Mouse (Mus musculus) cerebellum, adult 11 months (tissue): Measurements from ENCODE around the gene Blm.

Experiments
- DNase-seq: peaks from one replicate; pipeline ENCODE4 v3.0.0; 2022

Gene Blm

DNA sequence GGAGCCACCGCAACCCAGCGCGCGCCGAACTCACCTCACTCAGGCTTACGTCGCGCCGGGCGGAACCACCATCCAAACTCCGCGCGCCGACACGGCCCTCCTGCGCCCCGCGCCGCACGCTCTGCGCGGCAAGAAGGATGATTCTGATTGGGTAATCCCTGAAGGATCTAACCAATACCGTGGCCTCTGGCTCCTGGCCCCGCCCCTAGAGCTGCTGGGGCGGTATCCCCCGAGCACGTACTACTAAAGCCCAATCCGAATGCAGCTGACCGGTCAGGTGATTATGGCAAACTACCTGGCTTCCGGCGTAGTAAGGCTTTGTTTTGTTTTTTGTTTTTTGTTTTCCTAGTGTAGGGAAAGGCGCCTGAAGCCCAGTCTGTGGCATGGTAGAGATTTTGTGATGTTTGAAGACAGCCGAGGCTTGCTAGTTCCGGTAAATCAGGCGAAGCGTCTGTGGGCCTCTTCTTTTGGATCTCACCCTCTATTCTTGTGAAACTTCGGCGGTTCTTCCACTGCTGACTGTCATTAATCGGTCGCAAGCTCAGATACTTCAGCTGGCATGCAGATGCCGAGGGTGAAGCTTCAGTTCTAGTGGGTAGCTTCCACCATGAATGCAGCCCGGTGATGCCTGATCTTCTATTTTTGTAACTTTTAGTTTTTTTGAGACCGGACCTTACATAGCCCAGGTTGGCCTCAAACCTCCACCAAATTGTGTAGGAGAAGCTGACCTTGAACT is at the start of gene Blm:
Blm (minus strand) TSS at position 111 of the 736 bp plus-strand sequence.
- peak; percentile 94 for DNase-seq

DNA sequence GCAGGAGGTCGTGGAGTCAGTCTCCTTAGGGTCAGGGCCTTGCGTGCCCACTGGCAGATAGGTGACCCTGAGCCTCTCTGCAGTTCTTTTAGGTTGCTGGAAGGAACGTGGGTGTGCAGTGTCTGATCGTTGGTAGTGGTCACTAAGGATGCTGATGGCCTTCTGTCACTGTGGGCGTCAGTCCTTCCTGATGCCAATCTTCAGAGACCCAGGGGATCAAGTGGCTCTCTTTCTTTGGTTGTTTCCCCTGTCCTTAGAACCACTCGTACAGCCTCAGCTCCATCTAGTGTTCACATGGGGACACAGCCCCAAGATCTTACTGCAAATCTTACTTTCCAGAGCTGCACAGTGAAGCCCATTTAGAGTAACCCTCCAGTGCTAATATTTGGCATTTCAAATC is 49.1 kb upstream of the Blm start:
- peak; percentile 47 for DNase-seq

DNA sequence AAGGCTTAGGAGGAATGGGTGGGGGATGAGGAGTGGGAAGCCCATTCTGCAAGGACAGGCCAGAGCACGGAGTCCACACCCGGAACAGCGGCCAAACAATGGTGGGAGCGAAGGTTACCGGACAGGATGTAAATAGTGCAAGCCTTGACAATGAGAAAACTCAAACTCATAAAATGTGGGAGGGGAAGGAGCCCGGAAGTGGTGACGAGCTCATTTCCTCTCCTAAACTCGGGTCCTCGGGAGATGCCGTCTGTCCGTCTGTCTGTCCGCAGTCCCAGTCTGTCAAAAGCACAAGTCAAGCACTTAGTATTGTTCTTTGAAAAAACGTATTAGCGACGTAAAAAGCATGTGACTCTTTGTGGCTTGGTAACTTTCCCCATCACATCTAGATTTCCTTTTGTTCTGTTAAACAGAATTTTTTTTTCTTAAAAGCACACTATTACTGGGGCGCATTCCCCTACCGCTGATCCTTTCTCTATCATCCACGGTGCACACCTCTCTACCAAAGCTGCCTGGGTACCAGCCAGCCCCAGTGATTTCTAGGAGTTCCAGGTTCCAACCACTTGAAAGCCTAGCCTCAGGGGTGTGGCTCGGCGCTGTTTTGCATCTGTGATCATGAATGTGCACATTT is 48.0 kb upstream of the Blm start:
- no peak for DNase-seq

DNA sequence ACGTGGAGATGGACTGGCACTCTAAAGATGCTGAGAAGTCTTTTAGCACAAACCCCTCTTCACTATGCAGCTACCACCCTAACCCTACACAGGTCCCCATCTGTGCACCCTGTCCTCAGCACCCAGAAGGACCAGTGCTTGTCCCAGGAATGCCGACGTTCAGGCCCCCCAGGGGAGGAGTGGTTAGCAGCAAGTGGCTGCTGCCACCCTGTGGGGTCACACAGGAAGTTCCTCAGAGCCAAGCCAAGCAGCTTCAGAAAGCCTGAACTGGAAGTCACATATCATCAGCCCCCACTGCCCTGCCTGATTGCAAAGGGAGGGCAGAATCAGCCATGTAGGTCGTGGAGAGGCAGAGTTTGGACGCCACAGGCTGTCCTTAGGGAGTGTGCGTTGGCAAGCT is 45.4 kb upstream of the Blm start:
- DNase-seq = peak; percentile 21

DNA sequence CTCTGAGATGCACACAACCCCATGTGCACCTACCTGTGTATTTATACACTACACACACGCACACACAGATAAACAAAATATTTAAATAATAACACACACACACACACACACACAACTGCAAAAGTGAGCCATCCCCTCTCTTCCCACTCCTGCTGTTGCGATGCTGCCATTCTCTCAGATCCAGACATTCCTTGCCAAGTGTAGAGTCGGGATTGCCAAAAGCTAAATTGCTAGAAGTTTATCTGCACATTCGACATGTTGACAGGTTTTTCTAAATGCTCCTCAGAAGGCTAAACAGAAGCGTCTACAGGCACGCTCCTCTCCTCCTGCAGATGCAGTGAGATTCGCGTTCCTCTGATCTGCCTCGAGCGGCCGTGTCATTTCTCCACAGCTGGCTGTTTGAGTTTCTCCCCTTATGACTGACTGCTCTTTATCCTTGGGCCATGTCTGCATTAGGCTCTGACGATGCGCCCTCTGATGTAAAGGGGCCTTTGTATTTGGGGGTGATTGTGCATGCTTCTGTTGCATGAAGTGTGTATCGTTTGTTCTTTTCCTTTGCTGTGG is 42.6 kb upstream of the Blm start:
- DNase-seq = no peak

DNA sequence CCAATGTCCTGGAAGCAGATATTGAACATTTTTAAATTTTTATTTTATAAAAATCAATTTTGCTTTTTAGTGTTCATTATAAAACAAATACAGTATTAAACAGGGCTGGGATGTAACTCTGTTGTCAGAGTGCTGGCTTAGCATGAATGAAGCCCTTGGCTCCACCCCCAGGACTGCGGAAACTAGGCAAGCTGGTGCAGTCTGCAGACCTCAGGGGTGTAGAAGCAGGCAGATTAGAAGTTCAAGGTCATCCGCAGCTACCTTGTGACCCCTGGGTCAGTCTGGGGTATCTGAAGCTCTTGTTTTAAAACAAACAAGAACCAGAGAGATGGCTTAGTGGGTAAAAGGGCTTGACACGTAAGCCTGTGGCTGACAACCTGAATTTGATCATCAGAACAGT is 41.7 kb upstream of the Blm start:
- DNase-seq = no peak

DNA sequence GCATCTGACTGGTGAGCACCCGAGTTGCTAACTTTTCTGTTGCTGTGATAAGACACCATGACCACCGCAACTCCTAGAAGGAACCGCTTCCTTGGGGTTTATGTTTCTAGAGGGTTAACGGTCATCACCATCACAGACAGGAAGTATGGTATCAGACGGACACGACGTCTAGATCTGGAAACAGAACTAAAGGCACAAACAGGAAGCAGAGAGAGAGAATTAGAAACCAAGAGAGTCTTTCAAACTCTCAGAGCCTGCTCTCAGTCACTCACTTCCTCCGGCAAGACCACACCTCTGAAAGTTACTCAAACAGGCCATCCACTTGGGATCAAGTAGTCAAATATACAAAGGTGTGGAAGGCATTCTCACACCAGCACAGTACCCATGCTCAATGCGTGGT is 40.8 kb upstream of the Blm start:
- DNase-seq = no peak

DNA sequence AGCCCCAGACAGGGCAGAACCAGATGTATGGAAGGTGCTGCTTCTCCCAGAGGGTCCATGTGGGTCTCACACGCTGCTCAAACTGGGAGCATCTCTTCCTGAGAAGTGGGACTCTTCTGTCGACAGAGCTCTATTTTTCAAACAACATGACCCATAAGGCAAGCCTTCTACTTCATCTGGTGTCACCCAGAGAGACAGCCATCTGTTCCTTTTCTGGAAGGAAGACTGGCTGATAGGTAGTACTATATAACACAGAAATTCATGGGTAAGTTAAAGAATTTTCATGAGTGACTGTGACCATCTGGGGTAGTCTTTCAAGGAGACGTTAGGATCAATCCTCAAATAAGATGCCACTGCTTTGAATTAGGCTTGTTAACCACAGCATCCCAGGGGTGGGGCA is 38.2 kb upstream of the Blm start:
- DNase-seq = no peak

DNA sequence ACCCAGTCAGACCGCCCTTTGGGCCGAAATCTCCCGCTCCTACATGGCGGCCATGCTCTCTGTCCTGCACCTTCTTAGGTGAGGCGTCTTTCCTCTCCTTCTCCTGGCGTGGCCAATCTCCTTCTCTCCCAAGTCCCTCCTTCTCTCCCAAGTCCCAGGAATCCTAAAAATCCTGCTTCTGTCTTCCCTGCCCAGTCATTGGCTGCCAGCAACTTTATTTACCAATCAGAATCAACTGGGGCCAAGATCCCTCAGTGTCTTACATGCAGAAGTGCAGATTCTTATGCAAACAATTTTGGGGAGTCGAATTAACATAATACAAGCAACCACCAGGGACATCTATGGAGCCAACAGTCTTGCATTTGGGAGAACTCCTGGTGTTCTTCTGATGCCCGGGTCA is 33.1 kb upstream of the Blm start:
- no peak for DNase-seq

DNA sequence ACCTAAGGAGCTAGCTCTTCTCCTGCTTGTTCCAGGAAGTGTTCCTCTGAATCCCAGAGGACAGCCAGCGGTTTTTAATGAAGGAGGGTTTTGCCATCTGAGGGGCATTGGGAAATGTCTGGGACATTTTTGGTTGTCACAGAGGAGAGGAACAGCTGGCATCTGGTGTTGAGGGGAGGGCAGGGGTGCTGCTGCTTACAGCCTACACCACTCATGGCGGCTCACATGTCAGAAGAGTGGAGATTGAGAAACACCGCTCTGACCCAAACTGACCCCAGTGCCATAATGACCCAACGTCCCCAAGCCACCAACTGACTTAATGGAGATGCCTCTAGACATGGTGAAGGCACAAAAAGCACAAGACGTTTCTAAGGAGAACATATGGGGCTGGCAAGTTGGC is 27.0 kb upstream of the Blm start:
- no peak for DNase-seq

DNA sequence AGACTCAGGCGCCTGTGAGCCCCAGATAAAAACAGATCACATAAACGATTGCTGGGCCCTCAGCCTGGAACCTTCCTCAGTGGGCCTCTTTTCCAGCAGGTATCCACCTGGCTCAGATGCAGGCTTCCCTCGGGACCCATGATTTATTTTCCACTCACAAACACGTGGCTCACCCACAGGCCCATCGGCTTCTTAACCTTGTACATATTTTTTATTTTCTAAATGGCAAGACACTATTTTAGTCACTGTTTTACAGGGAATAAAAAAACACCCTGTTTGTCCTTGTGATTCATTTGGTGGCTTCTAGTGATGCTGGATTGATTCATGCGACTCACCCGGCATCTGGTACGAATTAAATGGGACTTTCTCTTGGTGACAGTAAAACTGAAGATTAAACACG is 26.4 kb upstream of the Blm start:
- no peak for DNase-seq

DNA sequence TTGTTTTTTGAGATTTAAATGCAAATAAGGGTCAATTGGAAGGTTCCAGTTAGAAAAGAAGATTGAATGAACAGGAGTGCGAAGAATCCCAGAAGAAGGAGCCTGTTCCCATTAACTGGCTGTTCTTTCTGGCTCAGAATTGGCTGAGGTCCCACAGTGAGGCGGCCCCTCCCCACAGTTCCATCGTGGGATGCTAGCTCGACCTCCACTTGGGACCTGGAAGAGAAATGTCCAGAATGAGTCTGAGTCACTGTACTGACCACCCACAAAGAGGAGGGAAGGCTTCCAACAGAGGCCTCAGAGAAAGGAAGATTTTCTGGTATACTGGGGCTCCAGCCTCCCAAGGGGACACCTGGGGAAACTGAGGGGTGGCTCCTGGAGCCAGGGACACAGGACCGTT is 23.7 kb upstream of the Blm start:
- no peak for DNase-seq

DNA sequence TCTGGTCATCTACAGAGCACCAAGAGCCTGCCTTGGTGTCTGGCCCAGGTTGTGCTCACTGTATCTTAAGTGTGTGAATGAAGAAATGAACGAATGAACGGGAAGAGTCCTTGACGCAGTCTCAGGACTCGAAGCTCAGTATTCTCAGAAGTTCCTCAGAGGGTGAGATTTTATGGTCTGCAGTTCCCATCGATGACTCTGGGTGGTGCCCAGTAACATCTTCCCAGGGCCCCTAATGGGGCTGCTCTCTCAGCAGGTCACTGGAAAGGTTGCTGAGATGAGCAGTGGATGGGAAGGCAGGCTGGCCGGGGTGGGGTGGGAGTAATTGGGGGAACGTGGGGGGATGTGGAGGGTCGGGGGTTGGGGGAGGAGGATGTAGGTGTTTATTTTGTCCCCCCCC is 23.2 kb upstream of the Blm start:
- DNase-seq = no peak

DNA sequence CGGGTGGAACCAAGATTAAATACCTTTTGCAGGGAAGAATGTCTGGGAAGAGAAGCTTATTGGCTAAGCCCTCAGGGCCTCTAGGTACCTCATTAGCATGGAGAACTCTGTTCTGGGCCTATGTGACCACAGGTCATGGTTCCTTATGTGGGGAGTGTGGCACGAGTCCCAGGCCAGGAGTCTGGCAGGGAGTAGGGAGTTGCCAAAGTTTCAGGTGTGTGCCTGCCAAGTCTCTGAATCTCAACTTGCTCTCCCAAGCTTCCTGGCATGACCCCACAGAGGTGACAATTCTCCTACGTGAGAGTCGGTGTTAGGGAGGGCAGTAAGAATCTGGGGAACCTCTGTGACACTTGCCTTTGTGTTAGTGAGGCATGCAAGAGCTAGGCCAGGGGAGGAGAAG is 22.2 kb upstream of the Blm start:
- DNase-seq = no peak

DNA sequence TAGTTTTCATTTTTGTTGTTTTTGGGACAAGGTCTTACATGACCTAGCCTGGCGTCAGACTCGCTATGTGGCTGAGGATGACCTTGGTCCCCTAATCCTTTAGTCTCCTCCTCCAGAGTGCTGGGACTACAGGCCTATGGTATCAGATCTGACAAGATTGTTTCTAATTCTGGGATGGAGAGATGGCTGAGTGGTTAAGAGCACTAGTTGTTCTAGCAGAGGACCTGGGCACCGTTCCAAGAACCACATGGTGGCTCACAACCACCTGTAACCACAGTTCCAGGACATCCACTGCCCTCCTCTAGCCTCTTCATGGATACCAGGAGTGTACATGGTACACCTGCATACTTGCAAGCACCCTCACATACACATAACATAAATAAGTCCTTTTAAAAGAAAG is 21.2 kb upstream of the Blm start:
- DNase-seq = no peak

DNA sequence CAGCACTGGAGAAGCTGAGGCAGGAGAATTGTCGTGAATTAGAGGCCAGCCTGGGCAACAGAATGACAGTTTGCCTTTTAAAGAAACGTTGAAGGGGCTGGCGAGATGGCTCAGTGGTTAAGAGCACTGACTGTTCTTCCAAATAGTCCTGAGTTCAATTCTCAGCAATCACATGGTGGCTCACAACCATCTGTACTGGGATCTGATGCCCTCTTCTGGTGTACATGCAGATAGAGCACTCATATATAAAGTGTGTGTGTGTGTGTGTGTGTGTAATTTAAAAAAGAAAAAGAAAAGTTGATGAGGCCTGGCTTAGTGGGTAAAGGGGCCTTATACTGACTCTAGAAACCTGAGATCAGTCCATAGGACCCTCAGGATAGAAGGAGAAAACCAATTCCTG is 20.2 kb upstream of the Blm start:
- no peak for DNase-seq

DNA sequence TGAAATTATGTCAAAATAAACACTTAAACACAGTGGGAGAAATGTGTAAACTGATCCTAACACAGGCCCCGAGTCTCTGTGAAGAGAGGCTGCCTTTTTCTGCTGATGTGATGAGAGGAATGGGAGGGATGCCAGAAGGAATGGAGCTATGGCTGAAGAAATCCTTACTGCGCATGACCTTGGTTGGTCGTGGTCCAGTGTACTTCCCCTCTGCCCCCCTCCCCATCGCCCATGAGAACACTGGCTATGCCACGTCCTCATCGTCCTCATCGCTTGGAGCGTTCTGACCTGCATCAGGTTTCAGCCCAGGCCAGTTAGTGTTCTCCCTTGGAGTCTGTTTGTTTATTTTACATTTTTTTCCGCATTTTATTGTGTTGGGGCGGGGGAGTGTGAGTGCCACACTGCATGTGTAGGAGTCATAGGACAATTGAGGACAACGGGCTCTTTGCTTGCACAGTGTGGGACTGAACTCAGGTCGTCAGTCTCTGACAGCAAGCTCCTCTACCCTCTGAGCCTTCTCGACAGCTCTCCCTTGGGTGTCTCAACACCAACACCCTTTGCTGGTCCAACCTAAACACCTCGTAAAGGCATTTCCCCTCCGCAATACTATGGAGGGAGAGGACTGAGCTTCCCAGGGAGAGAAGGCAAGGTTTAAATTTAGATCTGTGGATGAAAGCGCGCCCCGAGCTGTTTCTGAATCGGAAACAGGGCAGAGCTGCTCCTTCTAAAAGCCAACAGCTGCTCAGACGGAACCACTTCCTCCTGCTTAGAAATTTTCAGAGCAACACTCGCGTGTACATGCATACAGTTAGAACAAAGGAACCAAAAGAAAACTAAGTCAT is 19.5 kb upstream of the Blm start:
- DNase-seq = no peak

DNA sequence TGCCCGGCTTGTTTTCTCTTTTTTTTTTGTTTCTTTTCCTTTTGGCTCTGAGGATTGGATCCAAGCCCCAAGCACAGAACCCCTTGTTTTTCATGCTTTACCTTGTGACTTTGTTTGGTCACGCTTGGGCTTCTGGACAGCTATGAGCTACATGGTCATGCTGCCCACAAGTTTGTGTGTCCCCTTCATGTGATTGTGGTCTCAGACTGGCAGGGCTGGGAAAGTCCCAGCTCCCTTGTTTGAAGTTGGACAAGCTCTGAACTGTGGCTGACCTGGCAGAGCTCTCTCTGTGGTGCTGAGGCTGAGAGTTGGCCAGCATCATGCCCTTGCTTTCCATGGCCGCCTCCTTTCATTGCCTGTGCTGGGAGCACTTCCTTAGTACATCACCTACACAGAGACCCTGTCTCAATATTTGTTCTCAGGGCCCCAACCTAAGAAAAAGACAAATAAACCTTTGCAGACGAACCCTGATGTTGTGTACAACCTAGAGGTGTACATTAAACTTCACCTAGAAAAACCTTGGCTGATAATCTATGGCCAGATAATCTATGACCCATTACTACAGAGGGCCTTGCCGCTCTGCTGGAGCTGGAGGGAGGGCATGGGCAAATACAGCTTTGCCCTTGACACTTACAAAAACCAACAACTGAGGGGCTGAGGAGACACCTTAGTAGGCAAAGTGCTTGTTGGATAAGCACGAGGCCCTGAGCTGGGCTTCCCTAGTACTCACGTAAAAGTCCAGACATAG is 13.8 kb upstream of the Blm start:
- no peak for DNase-seq

DNA sequence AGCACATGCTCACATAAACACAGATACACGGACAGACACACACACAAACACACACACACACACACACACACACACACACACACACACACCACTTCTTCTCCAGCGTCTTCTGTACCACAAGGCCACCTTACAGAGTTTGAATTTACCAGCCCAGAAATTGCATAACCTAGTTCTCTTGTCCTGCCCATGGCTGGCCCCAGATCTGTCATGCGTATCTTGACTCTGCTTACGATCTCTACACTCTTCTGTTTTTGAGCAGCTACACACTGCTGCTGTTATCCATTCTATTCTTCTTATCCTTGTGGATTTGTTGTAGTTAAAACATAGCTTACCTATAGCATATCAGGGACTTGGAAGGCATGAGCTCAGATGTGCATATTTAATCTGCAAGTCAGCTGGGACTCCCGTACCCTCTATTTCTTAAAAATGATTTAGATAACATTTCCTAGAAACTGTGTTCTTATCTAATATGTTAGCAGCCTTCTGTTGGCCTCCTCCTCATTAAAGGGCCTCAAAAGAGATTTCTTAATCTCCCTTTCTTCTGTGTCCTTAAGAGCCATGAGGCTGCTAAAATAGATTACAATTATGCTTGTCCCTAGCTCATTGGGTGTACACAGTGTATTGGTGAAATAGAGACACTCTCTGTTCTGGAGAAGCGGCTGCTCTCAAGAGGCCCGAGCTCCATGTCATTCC is 7.4 kb upstream of the Blm start:
- DNase-seq = no peak

DNA sequence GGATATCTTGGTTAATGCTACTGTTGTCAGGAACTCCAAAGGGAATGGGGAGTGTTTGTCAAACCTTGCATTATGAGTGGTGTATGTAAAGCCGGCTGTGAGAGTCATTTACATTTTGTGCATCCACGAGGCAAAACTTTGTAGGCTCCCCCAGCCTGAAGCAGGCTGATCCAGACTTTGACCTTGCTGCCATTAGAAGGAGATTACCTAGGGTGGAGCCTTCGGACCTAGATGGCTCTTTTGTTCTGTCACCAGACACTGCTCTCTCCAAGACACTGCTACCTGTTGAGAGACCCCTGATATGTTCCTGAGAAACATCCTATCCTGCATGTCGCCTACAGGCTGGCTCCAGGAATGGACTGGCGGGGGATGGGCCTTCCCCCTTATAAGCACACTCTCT is 4.7 kb upstream of the Blm start:
- DNase-seq = no peak

DNA sequence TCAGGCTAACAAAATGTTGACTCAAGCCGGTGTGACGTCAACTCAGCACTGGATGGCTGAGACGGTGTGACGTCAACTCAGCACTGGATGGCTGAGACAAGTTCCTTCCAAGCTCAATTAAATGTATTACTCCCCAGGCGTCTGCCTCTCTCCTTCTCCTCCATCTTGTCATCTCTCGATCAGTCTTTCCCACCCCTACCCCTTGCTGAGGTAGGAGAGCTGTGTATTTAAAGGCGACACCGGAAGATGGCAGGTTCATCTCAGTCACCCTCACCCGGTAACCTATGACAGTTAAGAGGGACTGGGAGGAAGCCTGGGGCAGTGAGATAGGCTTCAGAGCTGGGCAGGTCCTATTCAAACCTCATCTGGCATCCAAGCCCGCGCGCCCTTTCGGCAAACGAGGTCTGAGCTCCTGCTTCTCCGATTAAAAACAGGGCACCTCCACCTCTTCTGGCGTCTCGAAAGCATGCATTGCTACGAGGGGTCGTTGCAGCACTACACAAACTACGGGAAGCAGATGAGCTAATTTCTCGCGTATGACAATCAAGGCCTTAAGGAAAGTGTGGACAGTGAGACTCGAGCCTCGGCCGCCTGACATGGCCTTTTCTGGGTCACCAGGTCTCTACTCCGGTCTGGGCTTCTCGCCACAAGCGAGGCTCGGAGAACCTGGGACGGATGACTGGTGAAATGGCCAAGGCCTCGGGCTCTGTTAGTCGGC is 469 bp downstream of the Blm start:
- no peak for DNase-seq

DNA sequence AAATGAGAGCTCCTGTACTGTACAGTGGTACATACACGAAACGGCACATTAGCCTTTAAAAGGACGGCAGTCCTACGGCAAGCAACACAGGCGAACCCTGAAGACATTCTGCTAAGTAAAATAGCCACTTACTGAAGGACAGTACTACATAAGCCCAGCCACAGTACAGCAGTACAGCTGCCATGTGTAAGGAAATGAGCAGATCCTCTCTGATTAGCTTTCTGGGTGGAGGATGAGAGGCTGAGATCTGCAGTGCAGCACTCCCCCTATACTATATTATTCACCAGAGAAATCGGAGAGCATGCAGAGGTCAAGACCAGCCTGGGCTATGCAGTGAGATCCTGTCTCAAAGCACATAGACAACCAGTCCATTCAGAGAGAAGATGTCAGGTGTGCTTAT is 3.8 kb downstream of the Blm start:
- DNase-seq = no peak
